Mouse (Mus musculus): ENCODE results near the gene Map7.

Gene Map7

GRCm38 (mm10) chr10:20155401-20155800 is 7.1 kb downstream of the Map7 start:
- no peak for DNase-seq

- DNase-seq = no peak
Observed at GRCm38 (mm10) chr10:20157021-20157726, 8.9 kb downstream of the Map7 start.

- no peak for DNase-seq
Observed at GRCm38 (mm10) chr10:20158756-20159155, 10.5 kb downstream of the Map7 start.

GRCm38 (mm10) chr10:20159308-20159707 is 11.0 kb downstream of the Map7 start:
- no peak for DNase-seq

GRCm38 (mm10) chr10:20160914-20161313 is 12.6 kb downstream of the Map7 start:
- no peak for DNase-seq

- no peak for DNase-seq
Observed at GRCm38 (mm10) chr10:20164810-20165209, 16.5 kb downstream of the Map7 start.

- no peak for DNase-seq
Observed at GRCm38 (mm10) chr10:20166797-20167196, 18.5 kb downstream of the Map7 start.

- no peak for DNase-seq
Observed at GRCm38 (mm10) chr10:20167467-20167866, 19.2 kb downstream of the Map7 start.

- DNase-seq = no peak
Observed at GRCm38 (mm10) chr10:20169182-20169674, 21.0 kb downstream of the Map7 start.

GRCm38 (mm10) chr10:20169927-20170604 is 21.8 kb downstream of the Map7 start:
- DNase-seq = no peak

- peak; percentile 79 for DNase-seq
Observed at GRCm38 (mm10) chr10:20170605-20171088, 22.4 kb downstream of the Map7 start.

- no peak for DNase-seq
Observed at GRCm38 (mm10) chr10:20171209-20171608, 22.9 kb downstream of the Map7 start.

- DNase-seq = no peak
Observed at GRCm38 (mm10) chr10:20171756-20172155, 23.5 kb downstream of the Map7 start.

GRCm38 (mm10) chr10:20173733-20174132 is 25.5 kb downstream of the Map7 start:
- DNase-seq = no peak

GRCm38 (mm10) chr10:20176054-20176453 is 27.8 kb downstream of the Map7 start:
- no peak for DNase-seq

GRCm38 (mm10) chr10:20178807-20179605 is 30.7 kb downstream of the Map7 start:
- no peak for DNase-seq

- peak; percentile 34 for DNase-seq
Observed at GRCm38 (mm10) chr10:20181198-20181597, 32.9 kb downstream of the Map7 start.

- DNase-seq = no peak
Observed at GRCm38 (mm10) chr10:20181680-20182399, 33.6 kb downstream of the Map7 start.

GRCm38 (mm10) chr10:20184326-20184725 is 36.1 kb downstream of the Map7 start:
- no peak for DNase-seq

GRCm38 (mm10) chr10:20185264-20185663 is 37.0 kb downstream of the Map7 start:
- DNase-seq = no peak

GRCm38 (mm10) chr10:20185806-20186205 is 37.5 kb downstream of the Map7 start:
- DNase-seq = no peak

GRCm38 (mm10) chr10:20186800-20187273 is 38.6 kb downstream of the Map7 start:
- DNase-seq = no peak

Measured in right cerebral cortex, postnatal 14 days (tissue).